Comparison of ENCODE assay signal across 26 mouse cellular contexts in the genomic region with DNA sequence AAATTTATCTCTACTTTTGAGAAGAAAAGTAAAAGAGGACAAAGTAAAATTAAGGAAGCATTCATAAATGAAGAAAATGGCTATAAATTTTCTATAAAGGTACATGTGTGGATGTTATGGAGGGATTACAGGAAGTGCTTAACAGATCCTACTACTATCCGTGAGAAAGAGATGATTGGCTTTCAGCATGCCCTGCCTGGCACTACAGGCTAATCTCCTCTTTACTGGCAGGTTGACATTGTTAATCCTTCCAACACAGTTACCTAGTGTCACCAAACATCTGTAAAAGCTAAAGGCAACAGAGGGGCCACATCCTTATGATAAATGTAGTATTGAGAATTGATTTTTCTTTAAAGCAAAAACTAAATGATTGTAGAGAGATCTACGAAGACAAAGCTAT. TPM values are rescaled to one million over a fixed set of nuclear protein-coding genes. Genes with fewer than 3 reads are reported as not detected.
A peak's percentile ranks its signal among the peaks of the same experiment; 100 is the strongest.
DNase-seq lines count a peak whose midpoint lies in the region; ATAC-seq and TF ChIP-seq lines count a peak whose summit lies in the region.
"Had no signal": no experiment of that assay in that cellular context is flagged by ENCODE, and none has a peak within 500 bp of the region (broad histone marks: within the 10 kb centered on the region; RNA-seq: fewer than 3 reads in every experiment).

No protein-coding gene starts in this region.

- H3K4me2 ChIP-seq in liver, embryonic 11.5 days, result peak overlapping the region; percentile 36
- H3K4me2 ChIP-seq in liver, postnatal 0 days (ENCODE audit: low read depth, low read length), result no peak overlapping the region
- H3K4me2 ChIP-seq in forebrain, embryonic 16.5 days (ENCODE audit: low read length), result no peak overlapping the region
- H3K4me2 ChIP-seq in lung, postnatal 0 days (replicated peaks; ENCODE audit: low read depth, low read length), result no peak overlapping the region
- H3K4me2 ChIP-seq: embryonic facial prominence, embryonic 13.5 days; embryonic facial prominence, embryonic 15.5 days; forebrain, embryonic 13.5 days; forebrain, embryonic 15.5 days had no signal

- no peak overlapping the region for H3K27ac ChIP-seq in liver, embryonic 11.5 days (ENCODE audit: low read depth, low read length)
- no peak overlapping the region for H3K27ac ChIP-seq in liver, postnatal 0 days (ENCODE audit: low read depth)
- H3K27ac ChIP-seq in MEL (ENCODE audit: control insufficient read depth, low read depth, low read length), result no peak overlapping the region
- H3K27ac ChIP-seq in forebrain, embryonic 16.5 days (ENCODE audit: low read length), result no peak overlapping the region
- no peak overlapping the region for H3K27ac ChIP-seq in lung, postnatal 0 days (ENCODE audit: low read length)
- H3K27ac ChIP-seq: embryonic facial prominence, embryonic 13.5 days; embryonic facial prominence, embryonic 15.5 days; forebrain, embryonic 10.5 days; forebrain, embryonic 13.5 days; forebrain, embryonic 15.5 days had no signal

- H3K9me3 ChIP-seq in liver, embryonic 11.5 days (ENCODE audit: control insufficient read depth, low read length), result no peaks in the 10 kb centered on the region
- no peaks in the 10 kb centered on the region for H3K9me3 ChIP-seq in liver, postnatal 0 days (ENCODE audit: low read length)
- no peaks in the 10 kb centered on the region for H3K9me3 ChIP-seq in MEL (replicated peaks; ENCODE audit: insufficient read depth, low read length)
- no peaks in the 10 kb centered on the region for H3K9me3 ChIP-seq in forebrain, embryonic 16.5 days (ENCODE audit: control insufficient read depth, low read length)
- no peaks in the 10 kb centered on the region for H3K9me3 ChIP-seq in lung, postnatal 0 days (ENCODE audit: low read length)
- H3K9me3 ChIP-seq: embryonic facial prominence, embryonic 13.5 days; embryonic facial prominence, embryonic 15.5 days; forebrain, embryonic 10.5 days; forebrain, embryonic 13.5 days; forebrain, embryonic 15.5 days; G1E had no signal

- peaks cover 16% of the 10 kb centered on the region for H3K36me3 ChIP-seq in liver, embryonic 11.5 days (ENCODE audit: control insufficient read depth, insufficient read depth, low read length)
- peaks cover 13% of the 10 kb centered on the region for H3K36me3 ChIP-seq in liver, postnatal 0 days (replicated peaks; ENCODE audit: insufficient read depth, low read length)
- peaks cover 2 to 11% of the 10 kb centered on the region in 2 experiments; a peak in 3 of 4 replicates for H3K36me3 ChIP-seq in MEL (ENCODE audit: control insufficient read depth in 1 of 2, insufficient read depth in 2 of 2, low read length in 2 of 2)
- H3K36me3 ChIP-seq in forebrain, embryonic 16.5 days (ENCODE audit: control insufficient read depth, insufficient read depth), result peaks cover 9% of the 10 kb centered on the region
- H3K36me3 ChIP-seq in lung, postnatal 0 days (ENCODE audit: insufficient read depth, low read length), result peaks cover 6% of the 10 kb centered on the region; the same call in 1 of the 2 replicates

- TF ChIP-seq EP300 in liver, postnatal 0 days (IDR thresholded peaks at IDR 0.05; ENCODE audit: low read depth), result no peak
- no peak for TF ChIP-seq EP300 in MEL (IDR thresholded peaks at IDR 0.05; ENCODE audit: low read depth in 1 of 2, low read length in 2 of 2)
- TF ChIP-seq EP300 in lung, postnatal 0 days (IDR thresholded peaks at IDR 0.05), result no peak

- peaks cover 2% of the 10 kb centered on the region; the same call in 1 of the 2 replicates for H3K79me2 ChIP-seq in MEL (ENCODE audit: control insufficient read depth, insufficient read depth, low read length, poor library complexity)

- no peak for DNase-seq in liver, embryonic 11.5 days (ENCODE audit: low spot score)
- no peak for DNase-seq in liver, postnatal 0 days
- no peak for DNase-seq in MEL (ENCODE audit: low read depth, low spot score)
- no peak for DNase-seq in lung, postnatal 0 days (ENCODE audit: low spot score)
- DNase-seq: adrenal gland, adult 2 months; adrenal gland, postnatal 10 days; adrenal gland, postnatal 25 days; B cell, adult 2 months; cerebellum, adult 11 months; cerebellum, adult 18-20 months; cerebellum, adult 8-10 months; cerebellum, adult 9-11 months; cerebellum, postnatal 14 days; cerebellum, postnatal 36 days; embryo, embryonic 11 days had no signal

- no peak for TF ChIP-seq CTCF in liver, postnatal 0 days (IDR thresholded peaks at IDR 0.05; ENCODE audit: low read depth)
- no peak for TF ChIP-seq CTCF in MEL (IDR thresholded peaks at IDR 0.05 in 2 of 3, conservative IDR thresholded peaks at IDR 0.05 in 1 of 3; ENCODE audit: control insufficient read depth in 1 of 3, insufficient read depth in 1 of 3, low read depth in 2 of 3, low read length in 3 of 3, poor library complexity in 1 of 3, severe bottlenecking in 1 of 3)
- no peak for TF ChIP-seq CTCF in lung, postnatal 0 days (IDR thresholded peaks at IDR 0.05)

- WGBS in liver, embryonic 11.5 days, result 44% methylated on average over 2 of the region's 2 CpGs
- WGBS in liver, postnatal 0 days (ENCODE audit: insufficient replicate concordance), result 52% methylated on average over 2 of the region's 2 CpGs
- WGBS in forebrain, embryonic 16.5 days, result 84% methylated on average over 2 of the region's 2 CpGs
- WGBS in lung, postnatal 0 days, result 87% methylated on average over 2 of the region's 2 CpGs

- TF ChIP-seq POLR2A in MEL (IDR thresholded peaks at IDR 0.05; ENCODE audit: control insufficient read depth in 1 of 2, insufficient read depth in 1 of 2, low read depth in 1 of 2, low read length in 2 of 2, poor library complexity in 1 of 2), result no peak

- H3K4me3 ChIP-seq in liver, embryonic 11.5 days (ENCODE audit: low read depth, low read length), result no peak overlapping the region
- no peak overlapping the region for H3K4me3 ChIP-seq in liver, postnatal 0 days (ENCODE audit: low read depth, low read length)
- H3K4me3 ChIP-seq in MEL (ENCODE audit: control insufficient read depth in 1 of 2, insufficient read depth in 1 of 2, low read depth in 2 of 2, low read length in 2 of 2), result no peak overlapping the region
- H3K4me3 ChIP-seq in forebrain, embryonic 16.5 days (replicated peaks; ENCODE audit: low read length), result no peak overlapping the region
- H3K4me3 ChIP-seq in lung, postnatal 0 days (ENCODE audit: low read depth, low read length), result no peak overlapping the region
- H3K4me3 ChIP-seq: embryonic facial prominence, embryonic 13.5 days; embryonic facial prominence, embryonic 15.5 days; erythroblast, embryonic 14.5 days; forebrain, embryonic 10.5 days; forebrain, embryonic 13.5 days; forebrain, embryonic 15.5 days had no signal

- no peak; the same call in 1 of the 2 replicates for ATAC-seq in liver, embryonic 11.5 days (replicated peaks; ENCODE audit: low FRiP score)
- ATAC-seq in liver, postnatal 0 days, result no peak
- 0 out of 2 replicates have a peak, but pooled peaks have one; percentile 34 for ATAC-seq in megakaryocyte progenitor cell, adult 5-6 weeks (replicated peaks; ENCODE audit: poor library complexity)
- ATAC-seq in forebrain, embryonic 16.5 days, result no peak
- ATAC-seq in lung, postnatal 0 days, result no peak
- ATAC-seq: CD4-positive, CD25-positive, alpha-beta regulatory T cell, adult 4 months; forebrain, embryonic 13.5 days; forebrain, embryonic 15.5 days had no signal

- no peaks in the 10 kb centered on the region for H3K27me3 ChIP-seq in liver, embryonic 11.5 days (replicated peaks; ENCODE audit: control insufficient read depth, insufficient read depth, low read length)
- H3K27me3 ChIP-seq in liver, postnatal 0 days (ENCODE audit: insufficient read depth, low read length), result no peaks in the 10 kb centered on the region
- H3K27me3 ChIP-seq in MEL (ENCODE audit: control insufficient read depth in 1 of 2, insufficient read depth in 2 of 2, low read length in 2 of 2), result no peaks in the 10 kb centered on the region
- H3K27me3 ChIP-seq in forebrain, embryonic 16.5 days (replicated peaks; ENCODE audit: control insufficient read depth, insufficient read depth, low read length), result no peaks in the 10 kb centered on the region
- H3K27me3 ChIP-seq in lung, postnatal 0 days (replicated peaks; ENCODE audit: insufficient read depth, low read length), result no peaks in the 10 kb centered on the region
- H3K27me3 ChIP-seq: CH12.LX; embryonic facial prominence, embryonic 13.5 days; embryonic facial prominence, embryonic 15.5 days; forebrain, embryonic 13.5 days; forebrain, embryonic 15.5 days had no signal

- H3K9ac ChIP-seq in liver, embryonic 11.5 days (ENCODE audit: low read depth, low read length), result no peak overlapping the region
- H3K9ac ChIP-seq in liver, postnatal 0 days (replicated peaks), result no peak overlapping the region
- H3K9ac ChIP-seq in MEL (ENCODE audit: control insufficient read depth, low read depth, low read length, poor library complexity, severe bottlenecking), result no peak overlapping the region
- H3K9ac ChIP-seq in forebrain, embryonic 16.5 days (replicated peaks; ENCODE audit: low read depth, low read length), result no peak overlapping the region
- no peak overlapping the region for H3K9ac ChIP-seq in lung, postnatal 0 days (replicated peaks; ENCODE audit: low read depth)
- H3K9ac ChIP-seq: embryonic facial prominence, embryonic 13.5 days; embryonic facial prominence, embryonic 15.5 days; forebrain, embryonic 13.5 days; forebrain, embryonic 15.5 days had no signal

- no peak for TF ChIP-seq RAD21 in MEL (IDR thresholded peaks at IDR 0.05; ENCODE audit: low read depth, low read length)

- H3K4me1 ChIP-seq in liver, embryonic 11.5 days (replicated peaks; ENCODE audit: control insufficient read depth, insufficient read depth, low read length), result peaks cover 5% of the 10 kb centered on the region
- no peaks in the 10 kb centered on the region for H3K4me1 ChIP-seq in liver, postnatal 0 days (ENCODE audit: insufficient read depth)
- H3K4me1 ChIP-seq in MEL (ENCODE audit: control insufficient read depth in 1 of 2, insufficient read depth in 2 of 2, low read length in 2 of 2), result peaks cover 2 to 15% of the 10 kb centered on the region in 2 experiments; a peak in 3 of 4 replicates
- H3K4me1 ChIP-seq in forebrain, embryonic 16.5 days (replicated peaks; ENCODE audit: control insufficient read depth, insufficient read depth, low read length), result no peaks in the 10 kb centered on the region
- no peaks in the 10 kb centered on the region for H3K4me1 ChIP-seq in lung, postnatal 0 days (ENCODE audit: insufficient read depth, low read depth, low read length)
- H3K4me1 ChIP-seq: embryonic facial prominence, embryonic 13.5 days; embryonic facial prominence, embryonic 15.5 days; forebrain, embryonic 10.5 days; forebrain, embryonic 13.5 days; forebrain, embryonic 15.5 days had no signal

RNA-seq across cellular contexts. Expression of gene Snx25, which starts 21.7 kb away (rescaled TPM):
- polyA plus RNA-seq in liver, embryonic 11.5 days (2014; fragmentation: Nextera tagmentation; extraction: Ambion mirVana), result 7.0 and 10.6 TPM in 2 replicates
- 3.7 and 4.2 TPM in 2 replicates for polyA plus RNA-seq in liver, postnatal 0 days (2015; fragmentation: Nextera tagmentation; extraction: Ambion mirVana)
- 20.0 and 25.1 TPM in 2 replicates for total RNA-seq in MEL (2012; rRNA removed)
- 10 to 100 TPM in 1 of 2 experiments, not detected in 1; 23.1 TPM for polyA plus RNA-seq in MEL (2012; ENCODE audit: insufficient read depth in 1 of 2, insufficient read length in 2 of 2, low read depth in 1 of 2, low replicate concordance in 2 of 2, missing spikeins in 1 of 2)
- total RNA-seq in megakaryocyte progenitor cell, adult 5-6 weeks (2015), result 11.7 and 11.9 TPM in 2 replicates
- total RNA-seq in megakaryocyte progenitor cell, adult 5-6 weeks (2017), result 8.9 and 9.7 TPM in 2 replicates
- polyA plus RNA-seq in forebrain, embryonic 16.5 days (2015; fragmentation: Nextera tagmentation; extraction: Ambion mirVana), result 4.9 and 6.1 TPM in 2 replicates
- 34.5 and 35.2 TPM in 2 replicates for polyA plus RNA-seq in lung, postnatal 0 days (2015; fragmentation: Nextera tagmentation; extraction: Ambion mirVana)

RNA-seq across cellular contexts. Expression of gene Cfap97, which starts 22.1 kb away (rescaled TPM):
- polyA plus RNA-seq in liver, embryonic 11.5 days (2014; fragmentation: Nextera tagmentation; extraction: Ambion mirVana), result 16.2 and 18.0 TPM in 2 replicates
- 8.4 and 9.2 TPM in 2 replicates for polyA plus RNA-seq in liver, postnatal 0 days (2015; fragmentation: Nextera tagmentation; extraction: Ambion mirVana)
- 8.5 TPM in 2 replicates for total RNA-seq in MEL (2012; rRNA removed)
- 1 to 10 TPM in 1 of 2 experiments, not detected in 1; 9.3 TPM for polyA plus RNA-seq in MEL (2012; ENCODE audit: insufficient read depth in 1 of 2, insufficient read length in 2 of 2, low read depth in 1 of 2, low replicate concordance in 2 of 2, missing spikeins in 1 of 2)
- 31.3 and 31.7 TPM in 2 replicates for total RNA-seq in megakaryocyte progenitor cell, adult 5-6 weeks (2015)
- 23.7 and 27.8 TPM in 2 replicates for total RNA-seq in megakaryocyte progenitor cell, adult 5-6 weeks (2017)
- 22.9 and 26.5 TPM in 2 replicates for polyA plus RNA-seq in forebrain, embryonic 16.5 days (2015; fragmentation: Nextera tagmentation; extraction: Ambion mirVana)
- 25.8 and 29.5 TPM in 2 replicates for polyA plus RNA-seq in lung, postnatal 0 days (2015; fragmentation: Nextera tagmentation; extraction: Ambion mirVana)

RNA-seq across cellular contexts. Expression of gene Slc25a4, which starts 37.4 kb away (rescaled TPM):
- polyA plus RNA-seq in liver, embryonic 11.5 days (2014; fragmentation: Nextera tagmentation; extraction: Ambion mirVana), result 279 and 291 TPM in 2 replicates
- 448 and 459 TPM in 2 replicates for polyA plus RNA-seq in liver, postnatal 0 days (2015; fragmentation: Nextera tagmentation; extraction: Ambion mirVana)
- total RNA-seq in MEL (2012; rRNA removed), result 311 and 342 TPM in 2 replicates
- 100 to 1,000 TPM; 188 to 471 TPM for polyA plus RNA-seq in MEL (2012; ENCODE audit: insufficient read depth in 1 of 2, insufficient read length in 2 of 2, low read depth in 1 of 2, low replicate concordance in 2 of 2, missing spikeins in 1 of 2)
- 87.5 and 94.7 TPM in 2 replicates for total RNA-seq in megakaryocyte progenitor cell, adult 5-6 weeks (2015)
- 157 and 166 TPM in 2 replicates for total RNA-seq in megakaryocyte progenitor cell, adult 5-6 weeks (2017)
- 679 and 710 TPM in 2 replicates for polyA plus RNA-seq in forebrain, embryonic 16.5 days (2015; fragmentation: Nextera tagmentation; extraction: Ambion mirVana)
- polyA plus RNA-seq in lung, postnatal 0 days (2015; fragmentation: Nextera tagmentation; extraction: Ambion mirVana), result 292 and 307 TPM in 2 replicates
